Mouse (Mus musculus) small intestine, adult 2 months (tissue): ENCODE data around the gene Ablim1.

Experiments
- CTCF ChIP-seq: fragments of 200-500 bp; IDR thresholded peaks from 2 replicates; pipeline ENCODE4 v1.5.1; 2012; ENCODE audit warnings: low read depth, mild to moderate bottlenecking, control low read depth, inconsistent platforms, low read length, moderate library complexity, mixed read lengths; ENCODE audit not compliant: insufficient replicate concordance, insufficient read length; ENCODE audit errors: extremely low read depth
- POLR2A ChIP-seq: fragments of 200-500 bp; IDR thresholded peaks from 2 replicates; pipeline ENCODE4 v1.6.1; 2012; ENCODE audit warnings: low read depth, mild to moderate bottlenecking, control low read depth, inconsistent platforms, low read length, moderate library complexity

DNA sequence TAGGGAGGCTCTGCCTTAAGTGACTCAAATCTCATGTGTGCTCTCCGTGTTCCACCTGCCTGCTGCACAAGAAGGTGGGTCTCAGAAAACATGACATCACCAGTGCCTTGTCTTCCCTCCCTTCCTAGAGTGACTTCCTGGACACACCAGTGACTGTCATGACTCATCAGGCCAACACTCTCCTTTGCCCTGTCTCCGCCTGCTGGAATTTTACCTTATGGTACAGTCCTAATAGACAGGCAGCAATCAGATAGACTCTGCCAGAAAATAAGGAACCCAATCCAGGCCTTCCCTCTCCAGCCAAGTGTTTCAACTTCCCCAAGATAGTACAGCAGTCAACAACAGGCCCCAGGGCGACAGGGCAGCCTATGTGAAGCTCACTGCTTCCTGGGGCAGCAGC is 133.8 kb downstream of the Ablim1 start:
- TF ChIP-seq CTCF (no peak), POLR2A (0 out of 2 replicates have a peak, but pooled peaks have one; percentile 23)
